11 mouse cellular contexts compared by ENCODE assay signal in the genomic region with DNA sequence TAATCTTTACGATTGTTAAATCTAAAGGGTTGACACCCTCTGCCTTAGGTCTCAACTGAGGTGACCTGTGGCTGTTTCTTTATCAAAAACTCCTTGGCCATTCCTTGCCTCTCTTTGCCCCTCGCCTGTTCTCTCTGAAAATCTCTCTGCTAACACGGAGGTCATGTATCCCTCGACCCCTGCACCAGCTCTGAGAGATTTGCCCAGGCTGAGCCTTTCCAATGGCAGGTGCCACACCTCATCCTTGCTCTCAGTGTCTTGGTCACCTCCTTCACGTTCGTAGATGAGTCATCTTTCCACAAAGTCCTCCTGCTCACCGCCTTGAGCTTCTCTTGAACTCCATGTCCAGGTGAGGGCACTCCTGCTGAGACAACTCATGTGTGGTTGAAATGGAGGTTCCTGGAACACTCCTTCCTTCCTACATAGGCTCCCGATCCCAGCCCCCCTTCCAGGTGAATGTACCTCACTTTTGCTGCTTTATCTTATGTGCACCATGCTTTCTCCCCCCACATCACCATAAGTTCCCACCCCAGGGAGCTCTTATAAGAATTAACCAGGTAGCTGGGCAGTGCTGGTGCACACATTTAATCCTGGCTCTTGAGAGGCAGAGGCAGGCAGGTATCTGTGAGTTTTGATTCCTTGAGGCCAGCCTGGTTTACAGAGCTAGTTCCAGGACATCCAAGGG. TPM values are rescaled to one million over a fixed set of nuclear protein-coding genes. Genes with fewer than 3 reads are reported as not detected.
"Had no signal": no experiment of that assay in that cellular context is flagged by ENCODE, and none has a peak within 500 bp of the region (broad histone marks: within the 10 kb centered on the region; RNA-seq: fewer than 3 reads in every experiment).

No protein-coding gene starts in this region.

RNA-seq across cellular contexts. Expression of a gene that starts 23.4 kb away (rescaled TPM):
- polyA plus RNA-seq: forebrain, postnatal 0 days; heart, embryonic 11.5 days; heart, embryonic 13.5 days; heart, embryonic 15.5 days; hindbrain, embryonic 11.5 days; intestine, embryonic 14.5 days; kidney, embryonic 14.5 days; kidney, embryonic 16.5 days; limb, embryonic 10.5 days; limb, embryonic 13.5 days; liver, adult 2 months had no signal
